Mouse (Mus musculus): ENCODE measurements around the gene P2ry6. TPM values are rescaled to one million over a fixed set of nuclear protein-coding genes. Genes with fewer than 3 reads are reported as not detected.

P2ry6 gene
- total and polyA plus RNA-seq, 2 experiments from 2014 or later, result 2.3 to 3.8 TPM

DNA sequence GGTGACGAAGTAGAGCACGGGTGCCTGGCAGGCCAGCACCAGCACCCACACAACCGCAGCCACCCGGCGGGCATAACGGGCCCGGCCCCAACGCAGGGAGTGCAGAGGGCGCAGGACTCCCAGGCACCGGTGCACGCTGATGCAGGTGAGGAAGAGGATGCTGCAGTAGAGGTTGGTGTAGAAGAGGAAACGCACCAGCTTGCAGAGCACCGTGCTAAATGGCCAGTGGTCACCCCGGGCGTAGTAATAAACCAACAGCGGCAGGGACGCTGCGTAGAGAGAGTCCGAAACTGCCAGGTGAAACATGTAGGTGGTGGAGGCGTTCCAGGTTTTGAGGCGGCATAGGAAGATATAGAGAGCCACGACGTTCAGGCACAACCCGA, 24.1 kb upstream of the P2ry6 start:
- WGBS, result 94% methylated on average over 24 of the region's 24 CpGs
- Histone ChIP-seq H3K36me3 (ENCODE audit: insufficient read depth) (no peaks in the 10 kb centered on the region), H3K27me3 (ENCODE audit: insufficient read depth, low read length) (no peaks in the 10 kb centered on the region), H3K9me3 (ENCODE audit: low read length) (no peaks in the 10 kb centered on the region), H3K4me1 (ENCODE audit: insufficient read depth) (no peaks in the 10 kb centered on the region), H3K4me2 (ENCODE audit: low read depth) (no peak overlapping the region), H3K9ac (no peak overlapping the region), H3K27ac (ENCODE audit: low read depth, low read length) (no peak overlapping the region), H3K4me3 (ENCODE audit: low read depth, low read length) (no peak overlapping the region)
- DNase-seq (no peak), ATAC-seq (no peak)
- no peak for TF ChIP-seq CTCF (IDR thresholded peaks at IDR 0.05; ENCODE audit: low read depth)

DNA sequence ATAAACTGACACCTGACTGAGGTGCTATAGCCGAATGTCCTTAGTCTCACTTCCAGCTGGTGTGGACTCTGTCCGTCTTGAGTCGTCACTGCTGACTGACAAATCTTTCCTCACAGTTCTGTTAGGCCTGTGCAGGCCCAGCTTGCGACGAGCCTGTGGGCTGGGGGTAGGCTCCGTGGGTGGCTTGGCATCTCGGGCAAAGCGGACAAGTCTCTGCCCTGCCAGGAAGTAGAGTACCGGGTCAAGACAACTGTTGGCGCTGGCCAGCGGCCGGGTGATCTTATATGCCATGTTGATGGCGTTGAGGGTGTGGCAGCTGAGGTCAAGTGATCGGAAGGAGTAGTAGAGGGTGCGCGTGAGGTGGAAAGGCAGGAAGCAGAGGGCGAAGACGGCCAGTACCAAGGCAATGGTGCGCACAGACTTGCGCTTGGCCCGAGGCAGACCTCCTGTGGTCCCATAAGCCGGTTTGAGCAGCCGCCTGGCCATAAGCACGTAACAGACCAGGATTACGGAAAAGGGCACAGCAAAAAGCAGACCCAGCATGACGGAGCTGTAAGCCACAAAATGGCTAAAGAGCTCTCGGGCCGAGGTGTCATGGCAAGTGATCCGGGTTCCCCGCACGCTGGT, 23.6 kb upstream of the P2ry6 start:
- WGBS, result 87% methylated on average over 31 of the region's 31 CpGs

DNA sequence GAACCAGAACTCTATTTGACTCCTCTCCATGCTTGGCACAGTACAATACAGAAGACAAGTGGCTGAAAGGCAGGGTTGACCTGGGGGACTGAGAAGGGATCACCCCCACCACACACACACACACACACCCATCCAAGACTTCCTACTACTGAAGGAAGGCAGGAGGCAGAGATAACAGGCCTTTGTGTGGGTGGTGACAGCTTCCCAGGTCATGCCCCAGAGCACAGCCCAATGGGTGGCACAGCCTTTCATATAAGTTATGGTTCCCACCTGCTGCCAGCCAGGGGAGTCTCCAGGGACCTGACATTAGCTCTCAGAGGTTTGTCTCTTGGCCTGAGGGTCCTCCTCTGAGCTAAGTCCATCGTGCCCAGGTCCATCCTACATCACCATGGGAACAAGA, 22.8 kb upstream of the P2ry6 start:
- TF ChIP-seq CTCF (IDR thresholded peaks at IDR 0.05; ENCODE audit: low read depth), result no peak

More for the DNA sequence above, 23.6 kb upstream of the P2ry6 start:
- H3K36me3 ChIP-seq (ENCODE audit: insufficient read depth), result no peaks in the 10 kb centered on the region
- DNase-seq (no peak), ATAC-seq (no peak)
- no peaks in the 10 kb centered on the region for H3K9me3 ChIP-seq (ENCODE audit: low read length)
- H3K27ac ChIP-seq (ENCODE audit: low read depth, low read length), result no peak overlapping the region
- H3K9ac ChIP-seq, result no peak overlapping the region
- H3K4me2 ChIP-seq (ENCODE audit: low read depth), result no peak overlapping the region
- H3K4me1 ChIP-seq (ENCODE audit: insufficient read depth), result no peaks in the 10 kb centered on the region
- H3K4me3 ChIP-seq (ENCODE audit: low read depth, low read length), result no peak overlapping the region
- no peak for TF ChIP-seq CTCF (IDR thresholded peaks at IDR 0.05; ENCODE audit: low read depth)
- no peaks in the 10 kb centered on the region for H3K27me3 ChIP-seq (ENCODE audit: insufficient read depth, low read length)

DNA sequence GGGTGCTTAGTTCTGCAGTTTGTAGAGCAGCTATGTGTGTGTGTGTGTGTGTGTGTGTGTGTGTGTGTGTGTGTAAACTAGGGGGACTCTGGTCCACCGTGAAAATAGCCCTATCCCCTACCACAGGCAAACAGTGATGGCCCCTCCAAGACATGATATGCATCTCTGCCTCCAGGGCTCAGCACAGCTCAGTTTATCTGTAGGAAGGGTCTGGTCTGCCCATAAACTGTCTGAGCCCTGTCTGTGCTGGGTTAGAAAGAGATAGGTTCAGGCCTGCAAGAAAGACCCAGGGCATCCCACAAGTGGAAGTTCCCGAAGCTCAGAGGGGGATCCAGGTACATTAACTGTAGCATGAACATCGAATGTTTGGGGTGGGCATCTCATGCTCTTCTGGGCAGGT, 21.5 kb upstream of the P2ry6 start:
- no peak overlapping the region for H3K27ac ChIP-seq (ENCODE audit: low read depth, low read length)
- no peak for DNase-seq
- 91% methylated on average over 3 of the region's 3 CpGs for WGBS
- TF ChIP-seq CTCF (IDR thresholded peaks at IDR 0.05; ENCODE audit: low read depth), result no peak
- no peak for ATAC-seq
- no peak overlapping the region for H3K9ac ChIP-seq
- no peak overlapping the region for H3K4me2 ChIP-seq (ENCODE audit: low read depth)
- no peaks in the 10 kb centered on the region for H3K27me3 ChIP-seq (ENCODE audit: insufficient read depth, low read length)
- H3K4me3 ChIP-seq (ENCODE audit: low read depth, low read length), result no peak overlapping the region
- H3K36me3 ChIP-seq (ENCODE audit: insufficient read depth), result no peaks in the 10 kb centered on the region
- H3K9me3 ChIP-seq (ENCODE audit: low read length), result no peaks in the 10 kb centered on the region
- no peaks in the 10 kb centered on the region for H3K4me1 ChIP-seq (ENCODE audit: insufficient read depth)

More for the DNA sequence above, 22.8 kb upstream of the P2ry6 start:
- Histone ChIP-seq H3K4me1 (ENCODE audit: insufficient read depth) (no peaks in the 10 kb centered on the region), H3K27ac (ENCODE audit: low read depth, low read length) (no peak overlapping the region), H3K27me3 (ENCODE audit: insufficient read depth, low read length) (no peaks in the 10 kb centered on the region), H3K4me2 (ENCODE audit: low read depth) (no peak overlapping the region), H3K9me3 (ENCODE audit: low read length) (no peaks in the 10 kb centered on the region), H3K36me3 (ENCODE audit: insufficient read depth) (no peaks in the 10 kb centered on the region), H3K9ac (no peak overlapping the region), H3K4me3 (ENCODE audit: low read depth, low read length) (no peak overlapping the region)
- ATAC-seq (no peak), DNase-seq (no peak)
- 63% methylated on average over 1 of the region's 1 CpGs for WGBS

DNA sequence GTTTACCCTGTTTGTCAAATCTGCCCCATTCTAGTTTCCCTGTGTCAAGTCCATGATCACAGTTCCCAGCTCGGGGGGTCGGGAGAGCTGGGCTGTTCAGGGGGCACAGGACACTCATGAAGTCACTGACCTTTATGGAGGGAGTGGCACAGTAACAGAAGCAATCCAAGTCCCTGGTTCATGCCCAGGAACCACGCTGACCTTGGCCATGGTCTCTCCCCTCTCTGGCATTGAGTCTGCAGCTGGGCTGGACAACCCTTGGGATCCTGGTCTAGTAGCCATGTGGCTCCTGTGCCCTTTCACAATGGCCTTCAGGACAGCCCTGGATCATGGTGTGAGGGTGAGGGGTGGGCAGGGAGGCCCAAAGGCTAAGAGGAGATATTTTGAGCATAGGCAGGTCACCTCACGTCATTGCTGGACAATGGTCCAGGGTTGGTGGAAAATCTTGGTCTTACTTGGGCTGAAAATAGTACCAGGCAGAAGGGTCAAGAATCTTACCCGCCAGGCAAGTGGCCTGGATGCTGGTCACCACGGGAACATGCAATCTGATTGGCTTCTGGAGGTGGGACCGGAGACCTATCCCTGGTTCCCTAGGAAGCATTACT, 20.9 kb upstream of the P2ry6 start:
- Histone ChIP-seq H3K4me2 (ENCODE audit: low read depth) (no peak overlapping the region), H3K4me3 (ENCODE audit: low read depth, low read length) (no peak overlapping the region), H3K9me3 (ENCODE audit: low read length) (no peaks in the 10 kb centered on the region), H3K4me1 (ENCODE audit: insufficient read depth) (no peaks in the 10 kb centered on the region), H3K27me3 (ENCODE audit: insufficient read depth, low read length) (no peaks in the 10 kb centered on the region), H3K36me3 (ENCODE audit: insufficient read depth) (no peaks in the 10 kb centered on the region), H3K27ac (ENCODE audit: low read depth, low read length) (no peak overlapping the region), H3K9ac (no peak overlapping the region)
- no peak for TF ChIP-seq CTCF (IDR thresholded peaks at IDR 0.05; ENCODE audit: low read depth)
- ATAC-seq, result no peak
- 92% methylated on average over 7 of the region's 7 CpGs for WGBS
- no peak for DNase-seq

DNA sequence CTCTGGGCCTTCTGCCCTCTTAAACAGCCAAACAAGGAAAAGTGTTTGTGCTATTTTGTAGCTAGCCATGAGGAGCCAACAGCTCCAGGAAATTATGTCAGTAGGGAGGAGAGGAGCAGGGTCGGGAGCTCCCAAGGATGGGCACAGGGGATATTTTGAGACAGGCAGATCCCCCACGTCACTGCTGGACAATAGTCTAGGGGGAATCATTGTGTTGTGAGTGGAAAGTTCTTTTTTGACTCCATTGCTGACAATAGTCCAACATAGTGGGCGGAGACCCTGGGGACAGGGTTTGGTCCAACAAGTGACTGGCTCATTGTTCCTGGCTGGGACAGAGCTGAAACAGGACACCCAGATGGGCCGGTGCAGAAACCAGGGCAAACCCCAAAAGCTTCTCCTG, 18.7 kb upstream of the P2ry6 start:
- no peak overlapping the region for H3K4me2 ChIP-seq (ENCODE audit: low read depth)
- H3K4me3 ChIP-seq (ENCODE audit: low read depth, low read length), result no peak overlapping the region
- H3K27me3 ChIP-seq (ENCODE audit: insufficient read depth, low read length), result no peaks in the 10 kb centered on the region
- 49% methylated on average over 4 of the region's 4 CpGs for WGBS
- DNase-seq (no peak), ATAC-seq (no peak)
- H3K4me1 ChIP-seq (ENCODE audit: insufficient read depth), result no peaks in the 10 kb centered on the region
- no peak for TF ChIP-seq CTCF (IDR thresholded peaks at IDR 0.05; ENCODE audit: low read depth)
- H3K9ac ChIP-seq, result no peak overlapping the region
- no peaks in the 10 kb centered on the region for H3K9me3 ChIP-seq (ENCODE audit: low read length)
- H3K27ac ChIP-seq (ENCODE audit: low read depth, low read length), result no peak overlapping the region
- H3K36me3 ChIP-seq (ENCODE audit: insufficient read depth), result no peaks in the 10 kb centered on the region

DNA sequence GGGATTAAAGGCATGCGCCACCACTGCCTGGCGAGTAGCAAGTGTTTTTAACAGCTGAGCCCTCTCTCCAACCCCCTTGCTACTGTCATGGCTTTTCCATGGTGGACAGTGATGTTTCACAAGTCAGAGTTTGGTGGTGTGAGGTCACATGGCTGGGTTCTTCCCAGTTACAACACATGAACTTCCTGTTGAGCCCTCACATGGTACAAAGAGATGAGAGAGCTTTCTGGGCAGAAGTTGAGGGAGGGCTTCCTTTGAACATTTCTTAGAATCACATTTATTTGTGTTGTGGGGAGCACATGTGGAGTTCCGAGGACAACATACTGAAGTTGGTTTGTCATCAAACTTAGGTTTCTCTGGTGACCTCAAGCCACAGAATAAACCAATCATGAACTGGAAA, 17.5 kb upstream of the P2ry6 start:
- Histone ChIP-seq H3K27me3 (ENCODE audit: insufficient read depth, low read length) (no peaks in the 10 kb centered on the region), H3K9ac (no peak overlapping the region), H3K36me3 (ENCODE audit: insufficient read depth) (no peaks in the 10 kb centered on the region), H3K4me3 (ENCODE audit: low read depth, low read length) (no peak overlapping the region), H3K27ac (ENCODE audit: low read depth, low read length) (no peak overlapping the region), H3K9me3 (ENCODE audit: low read length) (no peaks in the 10 kb centered on the region), H3K4me2 (ENCODE audit: low read depth) (no peak overlapping the region), H3K4me1 (ENCODE audit: insufficient read depth) (no peaks in the 10 kb centered on the region)
- 89% methylated on average over 3 of the region's 3 CpGs for WGBS
- no peak for DNase-seq
- no peak for TF ChIP-seq CTCF (IDR thresholded peaks at IDR 0.05; ENCODE audit: low read depth)
- no peak for ATAC-seq

All from forebrain, postnatal 0 days (tissue).